Mouse (Mus musculus): ENCODE data around the gene Rpl3.
A peak's percentile ranks its signal among the peaks of the same experiment; 100 is the strongest.

Gene Rpl3

DNA sequence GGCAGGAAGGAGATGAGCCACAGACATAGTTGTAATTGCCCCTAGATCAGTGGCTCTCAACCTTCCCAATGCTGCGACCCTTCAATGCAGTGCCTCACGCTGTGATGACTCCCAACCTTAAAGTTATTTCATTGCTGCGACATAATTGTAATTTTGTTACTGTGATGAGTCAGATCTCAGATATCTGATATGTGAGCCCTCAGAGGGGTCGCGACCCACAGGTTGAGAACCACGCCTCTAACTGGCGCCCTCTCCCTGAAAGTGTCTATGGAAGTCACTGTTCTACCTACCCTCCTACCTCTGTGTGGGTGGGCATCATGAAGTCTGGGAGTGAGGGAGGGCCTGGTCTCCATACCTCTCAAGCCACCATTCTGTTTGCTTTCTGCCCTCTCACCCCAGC is 22.7 kb upstream of the Rpl3 start:
- no peak for DNase-seq

DNA sequence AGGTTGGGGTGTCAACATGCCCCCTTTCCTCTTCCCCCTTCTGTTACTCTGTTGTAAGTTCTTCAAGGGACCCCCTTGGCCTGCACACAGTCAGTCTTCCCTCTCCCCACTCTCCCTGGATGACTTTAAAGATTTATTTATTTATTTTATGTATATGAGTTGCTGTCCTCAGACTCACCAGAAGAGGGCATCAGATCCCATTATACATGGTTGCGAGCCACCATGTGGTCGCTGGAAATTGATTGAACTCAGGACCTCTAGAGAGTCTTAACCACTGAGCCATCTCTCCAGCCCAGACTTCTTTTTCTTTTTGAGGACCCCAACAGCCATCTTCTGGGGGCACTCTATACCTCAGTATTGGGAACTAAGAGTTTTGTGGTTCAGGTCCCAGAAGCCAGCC is 20.8 kb upstream of the Rpl3 start:
- DNase-seq = peak; percentile 34

DNA sequence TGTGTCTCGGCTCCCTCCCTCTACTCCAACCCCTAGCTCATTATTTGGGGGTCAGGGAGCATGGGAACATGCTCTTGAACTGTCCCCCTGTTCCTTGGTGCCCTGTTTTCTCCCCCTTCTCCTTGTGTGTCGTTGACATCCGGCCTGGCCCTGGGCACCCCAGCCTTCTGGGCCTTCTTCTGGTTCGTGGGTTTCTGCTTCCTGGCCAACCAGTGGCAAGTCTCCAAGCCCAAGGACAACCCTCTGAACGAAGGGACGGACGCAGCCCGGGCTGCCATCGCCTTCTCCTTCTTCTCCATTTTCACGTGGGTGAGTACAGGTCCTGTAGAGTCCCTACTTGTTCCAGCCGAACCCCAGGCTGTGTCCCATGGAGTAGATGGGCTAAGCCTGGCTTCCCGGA is 19.8 kb upstream of the Rpl3 start:
- no peak for DNase-seq

DNA sequence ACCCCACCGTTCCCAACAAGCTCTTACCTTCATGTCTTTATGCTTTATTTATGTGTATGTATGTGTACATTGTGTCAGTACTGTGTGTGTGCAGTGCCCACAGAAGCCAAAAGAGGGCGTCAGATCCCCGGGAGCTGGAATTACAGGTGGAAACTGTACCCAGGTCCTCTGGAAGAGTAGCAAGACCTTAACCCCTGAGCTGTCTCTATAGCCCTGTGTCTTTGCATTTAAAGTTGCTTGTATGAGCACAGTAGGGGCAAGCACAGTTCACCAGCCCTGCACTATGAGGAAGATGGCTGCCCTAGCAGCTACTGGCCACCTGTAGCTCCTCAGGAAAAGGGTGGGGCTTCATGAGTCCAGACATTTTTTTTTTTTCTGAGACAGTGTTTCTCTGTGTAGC is 15.9 kb upstream of the Rpl3 start:
- no peak for DNase-seq

DNA sequence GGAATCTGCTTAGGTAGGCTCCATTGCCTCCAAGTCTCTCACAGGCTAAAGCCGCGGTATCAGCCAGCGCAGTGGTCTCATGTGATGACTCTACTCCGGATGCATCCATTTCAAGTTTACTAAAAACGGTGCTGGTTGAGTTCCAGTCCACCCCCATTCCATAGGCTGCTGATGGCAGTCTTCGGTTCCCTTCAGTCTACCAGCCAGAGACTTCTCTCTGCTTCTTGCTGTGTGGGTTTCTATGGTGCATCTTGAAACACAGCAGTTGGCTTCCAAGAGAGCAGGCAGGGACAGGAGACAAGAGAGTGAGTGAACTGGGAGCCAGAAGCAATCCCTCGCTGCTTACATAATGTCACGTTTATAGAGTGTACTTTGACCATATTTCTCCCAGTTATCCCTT is 15.5 kb upstream of the Rpl3 start:
- no peak for DNase-seq

DNA sequence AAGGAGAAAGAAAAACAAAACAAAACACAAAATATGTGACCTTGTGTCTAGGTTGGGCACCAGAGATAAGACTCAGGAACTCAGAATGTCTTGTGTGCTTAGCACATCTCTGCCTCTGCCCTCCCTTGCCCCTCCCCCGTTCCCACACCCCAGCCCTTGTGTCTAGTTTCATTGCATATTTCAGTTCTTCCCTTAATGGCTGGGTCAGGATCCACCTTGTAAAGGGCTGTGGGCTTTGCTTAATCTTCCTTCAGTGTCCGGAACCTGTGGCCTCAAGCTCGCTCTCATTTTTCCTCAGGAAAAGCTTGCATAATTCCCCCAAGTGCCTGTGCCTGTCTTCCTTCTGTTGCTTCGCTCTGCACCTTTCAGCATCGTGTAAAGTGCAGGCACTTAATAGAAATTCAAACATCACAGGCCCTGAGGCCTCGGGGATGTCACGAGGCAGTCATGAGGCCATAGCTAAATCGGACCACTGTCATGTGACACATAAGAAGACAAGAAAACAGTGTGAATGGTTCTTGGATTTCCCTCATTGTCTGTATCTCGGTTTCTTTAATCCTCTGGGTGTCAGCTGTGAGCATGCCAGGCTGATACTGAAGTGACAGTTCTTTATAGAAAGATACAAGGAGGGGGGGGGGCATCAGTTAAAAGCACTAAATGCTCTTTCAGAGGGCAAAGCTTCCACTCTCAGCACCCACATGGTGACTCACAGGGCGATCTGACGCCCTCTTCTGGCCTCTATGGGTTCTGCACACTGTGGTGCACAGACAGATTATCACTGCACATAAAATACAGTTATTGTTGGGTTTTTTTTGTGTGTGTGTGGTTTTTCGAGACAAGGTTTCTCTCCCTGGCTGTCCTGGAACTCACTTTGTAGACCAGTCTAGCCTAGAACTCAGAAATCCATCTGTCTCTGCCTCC is 14.1 kb upstream of the Rpl3 start:
- no peak for DNase-seq

DNA sequence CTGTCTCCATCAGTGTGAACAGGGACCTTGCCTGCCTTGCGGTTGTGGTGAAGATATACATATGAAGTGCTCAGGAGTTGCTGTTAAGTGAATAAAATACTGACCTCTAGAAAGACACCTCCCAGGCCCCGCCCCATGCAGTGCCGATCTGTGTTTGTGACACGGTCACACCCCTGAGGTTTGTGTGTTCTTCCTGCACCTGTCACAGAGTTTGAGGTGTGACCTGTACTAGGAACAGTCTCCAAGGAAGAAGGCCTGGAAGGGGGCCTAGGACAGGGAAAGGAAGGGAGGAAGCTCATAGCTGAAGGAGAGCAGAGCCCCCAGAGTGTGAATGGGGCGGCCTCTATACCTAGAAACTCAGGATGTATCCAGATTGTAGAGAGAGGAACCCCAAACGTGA is 10.8 kb upstream of the Rpl3 start:
- no peak for DNase-seq

DNA sequence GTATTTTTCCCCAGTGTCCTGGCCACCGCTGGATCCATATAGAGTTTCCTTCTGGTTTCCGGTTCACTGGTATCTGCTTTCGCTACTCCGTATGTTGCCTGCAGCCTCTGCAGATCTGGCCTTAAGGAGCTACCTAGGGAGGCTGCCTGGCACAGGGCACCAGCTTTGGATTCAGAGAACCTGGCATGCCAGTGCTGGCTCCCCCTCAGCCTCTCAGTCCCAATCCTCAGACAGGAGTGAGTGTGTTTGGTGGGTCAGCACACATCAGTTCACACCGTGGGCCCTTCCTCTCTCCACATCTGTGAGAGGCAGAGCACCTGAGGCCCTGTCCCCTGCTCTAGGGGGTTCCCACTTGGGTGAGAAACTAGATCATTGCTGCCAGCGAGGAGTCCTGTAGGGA is 9.8 kb upstream of the Rpl3 start:
- no peak for DNase-seq

DNA sequence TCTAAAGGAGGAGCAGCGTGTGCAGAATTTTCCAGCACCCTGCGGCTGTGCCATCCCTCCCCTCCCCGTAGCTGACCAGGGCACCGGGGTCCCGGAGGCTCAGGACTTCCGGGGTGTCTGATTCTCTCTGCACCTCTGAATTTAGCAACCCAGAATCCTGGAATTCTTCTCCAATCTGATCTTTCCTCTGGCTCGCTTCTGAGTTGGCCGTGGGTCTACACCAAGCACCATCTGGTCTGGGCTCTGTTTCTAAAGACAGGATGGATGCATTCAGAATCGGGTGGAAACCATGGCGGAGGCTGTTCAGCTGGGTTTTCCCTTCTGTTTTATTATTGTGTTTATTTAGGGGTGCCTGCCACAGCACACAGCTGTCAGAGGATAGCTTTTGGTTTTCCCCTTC is 9.2 kb upstream of the Rpl3 start:
- no peak for DNase-seq

DNA sequence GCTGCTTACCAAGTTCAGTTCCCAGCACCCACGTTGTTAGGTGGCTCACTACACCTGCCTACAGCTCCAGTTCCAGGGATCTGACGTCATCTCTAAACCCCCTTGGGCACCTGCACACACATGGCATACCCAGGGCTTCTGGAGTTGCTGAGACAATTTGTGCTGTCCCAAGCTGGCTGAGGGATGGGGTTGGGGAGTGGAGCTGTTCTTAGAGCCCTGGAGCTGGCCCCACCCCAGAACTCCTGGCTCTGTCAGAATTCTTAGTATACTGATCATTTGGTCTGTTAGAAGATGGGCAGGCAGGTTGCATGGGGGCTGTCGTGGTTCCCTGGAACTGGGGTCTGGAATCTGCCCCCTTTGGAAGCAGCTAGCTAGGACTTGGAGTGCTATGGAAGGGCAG is 8.5 kb upstream of the Rpl3 start:
- DNase-seq = no peak

DNA sequence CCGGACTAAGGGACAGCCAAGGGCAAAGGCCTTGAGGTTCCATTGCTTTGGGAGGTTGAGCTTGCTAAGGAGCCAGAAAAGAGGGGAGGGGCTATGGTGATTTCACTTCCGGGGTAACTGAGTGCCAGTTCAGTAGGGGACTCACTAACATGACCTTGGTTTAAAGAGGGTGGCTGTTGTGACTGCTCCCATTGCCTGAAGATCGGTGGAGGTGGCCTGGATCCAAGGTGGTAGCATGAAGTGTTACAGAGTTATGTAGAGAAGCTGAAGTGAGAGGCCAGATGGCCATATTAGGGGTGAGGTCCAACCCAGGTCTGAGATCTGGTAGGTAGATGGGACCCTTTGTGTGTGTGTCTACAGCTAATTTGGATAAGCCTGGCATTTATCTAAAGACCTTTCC is 7.8 kb upstream of the Rpl3 start:
- DNase-seq = no peak

DNA sequence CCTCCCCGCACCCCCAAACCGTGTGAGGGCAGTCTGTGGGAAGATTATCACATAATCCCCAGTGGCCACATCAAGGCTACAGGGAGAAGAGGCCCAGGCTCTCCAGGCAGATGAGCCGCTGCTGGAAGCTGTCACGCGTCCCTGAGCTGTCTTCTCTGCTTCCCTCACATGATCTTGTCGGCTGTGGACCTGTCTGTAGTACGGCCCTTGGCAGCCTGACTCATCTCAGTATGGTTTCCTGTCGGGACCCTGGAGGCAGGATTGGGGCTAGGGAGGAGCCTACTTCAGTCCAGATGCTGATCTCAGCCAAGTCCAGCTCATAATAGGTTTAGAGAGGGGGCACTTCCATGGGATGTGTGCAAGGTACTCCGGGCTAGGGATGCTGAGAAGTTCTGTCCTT is 7.1 kb upstream of the Rpl3 start:
- DNase-seq = no peak

DNA sequence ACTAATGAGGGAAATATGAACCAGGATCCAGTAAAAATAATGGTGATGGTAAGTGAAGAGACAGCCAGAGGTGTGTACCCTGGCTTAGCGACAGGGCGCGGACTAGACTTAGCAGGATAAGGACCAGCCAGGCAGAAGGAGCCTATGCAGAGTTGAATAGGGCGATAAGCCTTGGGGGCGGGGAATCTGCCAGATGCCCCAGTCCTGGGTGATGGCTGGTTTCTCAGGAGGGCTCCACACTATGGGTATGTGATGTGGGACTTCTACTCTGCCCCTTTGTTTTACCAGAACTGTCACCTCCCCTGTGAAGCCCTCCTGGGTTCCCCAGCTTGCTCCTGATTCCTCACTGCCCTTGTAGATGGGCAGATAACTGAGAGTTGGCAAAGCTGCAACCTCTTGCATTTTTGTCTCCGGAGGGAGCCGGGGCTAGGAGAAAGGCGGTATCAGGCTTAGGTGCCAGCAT is 6.4 kb upstream of the Rpl3 start:
- DNase-seq = no peak

DNA sequence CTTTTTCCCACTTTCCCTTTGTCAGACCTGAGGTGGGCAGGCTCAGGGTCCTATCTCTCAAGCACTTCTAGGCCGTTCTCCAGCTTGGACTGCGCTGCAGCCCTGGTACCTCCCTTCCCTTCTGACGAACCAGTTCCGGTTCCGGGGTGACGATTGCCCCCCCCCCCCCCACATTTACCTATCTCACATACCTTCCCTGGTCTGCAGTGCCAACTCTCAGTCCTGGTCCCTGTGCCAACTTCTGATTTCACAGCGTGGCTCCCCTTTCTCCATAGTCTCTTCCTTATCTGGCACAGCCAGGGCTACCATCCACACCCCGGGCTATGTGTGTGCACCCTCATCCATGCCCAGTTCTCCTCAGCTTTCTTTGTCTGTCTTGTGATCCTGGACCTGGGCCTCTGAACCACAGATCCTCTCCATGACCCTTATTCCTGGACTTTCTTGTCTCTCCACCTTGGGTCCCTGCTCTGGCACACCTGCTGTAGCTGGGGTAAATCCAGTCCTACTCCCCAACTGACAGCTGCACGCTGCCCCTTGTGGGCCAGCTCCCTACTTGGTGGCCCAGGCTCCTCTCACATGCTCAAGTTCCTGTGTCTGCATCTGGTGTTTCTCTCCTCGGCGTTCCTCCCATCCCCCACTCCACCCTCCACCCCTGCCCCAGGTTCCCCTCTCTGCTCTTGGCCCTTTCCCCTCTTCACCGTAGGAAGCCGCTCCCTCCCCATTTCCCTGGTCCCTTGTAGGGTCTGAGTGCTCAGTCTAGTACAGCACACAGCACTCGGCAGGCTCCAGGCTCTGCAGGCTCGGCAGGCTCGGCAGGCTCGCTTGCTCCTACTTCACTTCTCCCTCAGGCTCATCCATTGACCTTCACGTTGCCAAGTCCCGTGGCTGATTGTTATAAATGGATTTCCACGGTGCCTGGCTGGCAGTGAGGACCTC is 5.5 kb upstream of the Rpl3 start:
- DNase-seq = peak; percentile 73

DNA sequence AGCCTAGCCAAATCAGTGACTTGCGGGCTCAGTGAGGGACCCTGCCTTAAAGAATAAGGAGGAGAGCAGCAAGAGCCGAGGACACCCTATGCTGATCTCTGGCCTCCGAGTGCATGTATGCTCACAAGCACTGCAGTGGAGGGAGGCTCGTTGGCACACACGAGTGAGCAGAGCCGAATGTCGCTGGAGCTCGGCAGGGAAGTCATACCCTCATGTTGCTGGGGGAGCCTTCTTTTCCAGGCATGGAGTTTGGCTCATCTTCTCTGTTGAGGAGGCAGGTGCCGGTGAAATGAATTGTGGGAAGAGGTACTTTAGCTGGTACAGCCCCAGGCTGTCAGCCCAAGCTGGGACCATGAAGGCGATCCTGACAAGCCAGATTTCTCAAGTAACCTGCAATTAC is 4.7 kb upstream of the Rpl3 start:
- no peak for DNase-seq

DNA sequence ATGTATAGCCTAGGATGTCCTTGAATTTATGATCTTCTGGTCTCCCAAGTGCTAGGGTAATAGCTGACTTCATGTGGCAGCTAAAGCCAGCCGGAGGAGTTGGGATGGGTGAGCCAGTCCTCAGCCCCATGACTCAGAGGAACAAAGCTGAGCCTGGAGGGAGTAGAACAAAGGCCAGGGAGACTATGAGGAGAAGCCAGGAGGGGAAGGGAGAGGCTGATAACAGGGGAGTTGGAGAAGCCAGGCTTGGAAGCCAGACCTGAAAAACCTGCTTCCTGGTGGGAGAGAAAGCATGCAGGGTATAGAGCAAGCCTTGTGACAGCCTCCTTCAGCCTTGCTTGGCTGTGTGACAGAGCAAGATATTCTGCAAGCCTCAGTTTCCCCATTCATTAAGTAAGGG is 3.9 kb upstream of the Rpl3 start:
- DNase-seq = no peak

DNA sequence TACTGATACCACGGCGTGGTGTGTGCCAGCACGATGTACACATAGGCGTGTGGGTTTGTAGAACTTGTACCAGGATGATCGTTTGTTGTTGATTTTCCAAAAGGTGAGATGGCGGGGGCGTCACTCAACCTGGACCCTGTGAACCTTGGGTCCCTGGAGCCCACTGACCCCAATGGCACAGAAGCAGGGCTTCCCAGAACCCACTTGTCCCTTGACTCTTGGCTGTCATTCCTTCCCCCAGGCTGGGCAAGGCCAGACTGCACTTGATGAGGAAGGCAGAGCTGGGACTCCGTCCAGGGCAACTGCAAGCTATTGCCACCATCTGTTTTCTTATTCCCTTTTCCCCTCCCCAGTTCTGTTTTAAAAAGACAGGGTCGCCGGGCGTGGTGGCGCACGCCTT is 2.5 kb upstream of the Rpl3 start:
- DNase-seq = no peak

DNA sequence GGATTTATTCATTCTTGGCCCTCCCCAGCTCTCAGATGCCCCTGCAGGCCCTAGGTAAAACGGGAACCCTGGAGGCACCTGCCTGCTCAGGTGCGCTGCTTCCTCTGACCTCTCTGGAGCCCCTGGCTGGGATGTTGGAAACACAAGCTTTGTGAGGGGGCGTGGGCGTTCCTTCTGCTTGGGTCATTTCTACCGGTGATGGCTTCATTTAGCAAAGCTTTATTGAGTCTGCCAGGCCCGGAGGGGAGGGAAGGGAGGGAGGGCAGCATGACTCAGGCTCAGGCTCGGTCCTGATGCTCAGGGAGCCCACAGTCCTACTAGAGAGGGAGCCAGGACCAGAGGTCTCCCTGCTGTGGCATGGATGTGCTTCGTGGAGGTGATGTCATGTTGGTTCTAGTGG is 931 bp upstream of the Rpl3 start:
- no peak for DNase-seq

DNA sequence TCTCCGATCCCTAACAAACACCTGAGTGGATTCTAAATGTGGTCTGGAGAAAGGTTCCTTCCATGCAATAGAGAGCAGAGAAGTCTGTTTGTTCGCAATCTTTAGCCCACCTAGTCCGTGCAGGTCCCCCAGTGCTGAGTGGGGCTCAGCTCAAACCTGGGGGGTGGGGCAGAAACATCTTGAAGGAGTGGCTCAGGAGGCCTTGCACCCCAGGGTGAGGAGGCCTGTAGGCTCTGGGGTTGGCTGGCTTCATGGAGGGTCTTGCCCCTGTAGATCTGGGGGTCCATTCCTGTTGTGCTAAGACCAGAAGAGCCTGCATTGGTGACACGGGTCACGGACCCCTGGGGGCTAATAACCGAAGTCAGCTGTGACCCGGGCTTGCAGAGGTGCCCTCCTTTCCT is 373 bp upstream of the Rpl3 start:
- no peak for DNase-seq

DNA sequence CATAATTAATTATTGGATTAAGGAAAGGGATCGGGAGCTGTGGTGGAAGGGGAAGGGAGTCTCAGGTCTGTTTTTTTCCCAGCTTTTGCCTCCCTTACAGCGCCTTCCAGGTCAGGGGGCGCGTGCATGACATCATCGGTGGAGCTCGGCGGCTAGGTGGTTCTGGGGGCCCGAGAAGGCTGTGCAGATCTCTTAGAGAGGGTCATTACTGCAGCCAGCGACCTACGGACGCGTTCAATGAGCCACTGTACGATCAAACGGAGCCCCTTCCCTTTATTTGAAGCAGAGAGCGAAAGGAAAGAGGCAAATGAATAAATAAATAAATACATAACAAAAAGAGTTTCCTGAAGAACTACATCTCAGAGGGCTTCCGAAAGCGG is 937 bp downstream of the Rpl3 start:
- peak; percentile 53 for DNase-seq

DNA sequence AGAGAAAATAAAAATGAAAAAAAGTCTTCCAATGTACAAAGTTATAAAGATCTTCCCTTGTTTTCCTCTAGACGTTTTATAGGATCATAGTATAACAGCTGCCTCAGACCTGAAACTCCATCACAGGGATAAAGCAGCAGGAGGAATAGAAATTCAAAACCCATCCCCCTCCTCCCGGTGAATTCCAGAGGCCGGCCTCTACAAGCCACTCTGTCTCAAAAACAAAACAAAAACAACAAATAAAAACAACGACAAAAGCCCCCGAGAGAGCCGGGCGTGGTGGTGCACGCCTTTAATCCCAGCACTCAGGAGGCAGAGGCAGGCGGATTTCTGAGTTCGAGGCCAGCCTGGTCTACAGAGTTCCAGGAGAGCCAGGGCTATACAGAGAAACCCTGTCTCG is 1.5 kb downstream of the Rpl3 start:
- DNase-seq = no peak

DNA sequence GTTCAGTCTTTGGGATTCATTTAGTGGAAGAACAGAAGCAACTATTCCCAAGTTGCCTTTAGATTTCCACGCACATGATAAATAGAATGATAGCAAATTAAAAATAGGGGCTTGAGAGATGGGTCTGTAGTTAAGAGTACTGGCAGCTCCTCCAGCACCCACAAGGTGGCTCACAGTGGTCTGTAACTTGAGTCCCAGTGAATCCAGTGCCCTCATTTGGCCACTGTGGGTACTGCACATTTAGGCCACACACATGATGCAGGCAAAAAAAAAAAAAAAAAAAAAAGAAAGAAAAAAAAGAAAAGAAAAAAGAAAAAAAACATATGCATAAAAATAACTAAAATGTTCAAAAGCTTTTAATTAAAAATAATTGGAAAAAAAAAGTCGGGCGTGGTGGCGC is 3.0 kb downstream of the Rpl3 start:
- DNase-seq = peak; percentile 96

DNA sequence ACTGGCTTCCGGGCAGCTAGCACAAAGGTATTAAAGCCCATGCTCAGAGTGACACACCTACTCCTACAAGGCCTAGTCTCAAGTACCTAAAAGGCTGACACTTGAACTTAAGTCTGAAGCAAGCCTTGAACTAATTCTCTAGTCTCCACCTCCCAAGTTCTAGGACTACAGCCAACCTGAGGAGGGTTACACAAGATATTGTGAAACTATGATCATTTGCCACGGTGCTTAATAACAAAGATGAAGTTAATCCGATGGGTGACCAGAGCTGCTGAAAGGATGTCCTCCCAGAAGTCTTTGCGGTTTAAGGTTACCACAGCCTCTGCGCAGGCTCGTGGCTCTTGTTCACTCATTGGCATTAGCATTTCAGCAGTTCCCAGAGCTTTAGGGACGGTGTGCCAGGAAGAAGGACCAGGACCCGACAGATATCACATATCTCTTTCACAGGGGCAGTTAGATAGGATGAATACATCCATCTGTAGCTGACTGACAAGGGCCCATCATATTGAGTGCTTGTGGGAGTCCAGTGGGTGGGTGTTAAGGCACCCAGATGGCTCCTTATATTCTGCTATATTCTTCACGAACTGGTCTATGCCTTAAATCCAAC is 4.2 kb downstream of the Rpl3 start:
- DNase-seq = no peak

DNA sequence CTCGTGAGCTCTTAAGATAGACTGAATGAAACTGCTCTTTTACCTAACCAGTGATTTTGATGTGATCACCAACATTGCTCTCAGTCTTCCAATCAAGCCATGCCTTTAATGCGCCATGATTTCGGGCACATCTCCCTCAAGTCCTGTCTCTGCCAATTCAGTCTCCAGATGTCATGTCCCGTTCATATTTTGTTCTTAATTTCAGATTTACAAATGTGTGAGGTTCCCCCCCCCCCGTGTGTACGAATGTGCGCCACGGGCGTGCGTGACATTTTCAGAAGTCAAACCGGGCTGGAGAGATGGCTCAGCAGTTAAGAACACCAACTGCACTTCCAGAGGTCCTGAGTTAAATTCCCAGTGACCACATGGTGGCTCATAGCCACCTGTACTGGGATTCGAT is 7.9 kb downstream of the Rpl3 start:
- DNase-seq = no peak

Data from thymus, postnatal 4 days (tissue).